Comparison of ENCODE assay signal across 8 mouse cellular contexts in genomic region chr3:49755986-49756845, GRCm38 (mm10). TPM values are rescaled to one million over a fixed set of nuclear protein-coding genes. Genes with fewer than 3 reads are reported as not detected.
DNase-seq lines count a peak whose midpoint lies in the region; ATAC-seq and TF ChIP-seq lines count a peak whose summit lies in the region.

No protein-coding gene starts in this region.

- H3K9me3 ChIP-seq in intestine, embryonic 16.5 days (ENCODE audit: control insufficient read depth, low read length): no peaks in the 10 kb centered on the region

- ATAC-seq in intestine, embryonic 16.5 days: peak; percentile 32; the same call in 1 of the 2 replicates

- WGBS in intestine, embryonic 16.5 days: 3% methylated on average over 36 of the region's 36 CpGs
- 3% methylated on average over 36 of the region's 36 CpGs for WGBS in lung, adult 2 months

- H3K27me3 ChIP-seq in intestine, embryonic 16.5 days (replicated peaks; ENCODE audit: control insufficient read depth, insufficient read depth, low read length): no peaks in the 10 kb centered on the region

- H3K9ac ChIP-seq in intestine, embryonic 16.5 days (ENCODE audit: low read depth, low read length): peak overlapping the region; percentile 80

- no peaks in the 10 kb centered on the region for H3K36me3 ChIP-seq in intestine, embryonic 16.5 days (ENCODE audit: control insufficient read depth, insufficient read depth, low read length)

- 0 out of 2 replicates have a peak, but pooled peaks have one; percentile 17 for TF ChIP-seq POLR2A in lung, adult 2 months (IDR thresholded peaks at IDR 0.05; ENCODE audit: borderline replicate concordance, extremely low read depth, low read depth, low read length)

- no peaks in the 10 kb centered on the region for H3K4me1 ChIP-seq in brown adipose tissue, adult 24 weeks (ENCODE audit: control insufficient read depth, insufficient read depth, insufficient read length, low read length)
- no peaks in the 10 kb centered on the region for H3K4me1 ChIP-seq in intestine, embryonic 16.5 days (ENCODE audit: control insufficient read depth, insufficient read depth, low read length)
- peaks cover 2% of the 10 kb centered on the region; the same call in 1 of the 2 replicates for H3K4me1 ChIP-seq in lung, adult 2 months (ENCODE audit: control insufficient read depth, insufficient read depth, low read length)

- DNase-seq in adrenal gland, adult (ENCODE audit: inconsistent age in 2 of 2, low spot score in 1 of 2): peak; percentile 16 to 76
- no peak for DNase-seq in adrenal gland, postnatal 4 days (ENCODE audit: low spot score in 2 of 2)
- DNase-seq in gastrocnemius, postnatal 36 days: peak; percentile 23 to 43
- peak; percentile 12 for DNase-seq in lung, adult 2 months
- DNase-seq in ovary, postnatal 14 days (ENCODE audit: low spot score): peak; percentile 16
- no peak for DNase-seq in B cell, adult 2 months

- peak overlapping the region; percentile 66 for H3K27ac ChIP-seq in brown adipose tissue, adult 24 weeks (replicated peaks; ENCODE audit: low read depth, low read length)
- H3K27ac ChIP-seq in intestine, embryonic 16.5 days (ENCODE audit: low read length): peak overlapping the region; percentile 97

- peak overlapping the region; percentile 73 for H3K4me2 ChIP-seq in intestine, embryonic 16.5 days (ENCODE audit: low read depth, low read length)

- intact Hi-C loops in gastrocnemius, postnatal 36 days (cut with DNase I): no loop called here

- TF ChIP-seq CTCF in lung, adult 2 months (IDR thresholded peaks at IDR 0.05; ENCODE audit: insufficient read depth, low read length): no peak

- peak overlapping the region; percentile 67 for H3K4me3 ChIP-seq in brown adipose tissue, adult 24 weeks (ENCODE audit: insufficient read depth, low read depth, low read length)
- peak overlapping the region; percentile 67 for H3K4me3 ChIP-seq in intestine, embryonic 16.5 days (ENCODE audit: low read length)
- peak overlapping the region; percentile 47 for H3K4me3 ChIP-seq in lung, adult 2 months (replicated peaks; ENCODE audit: extremely low read depth, low read depth, low read length)

RNA-seq across cellular contexts. Expression of gene Pcdh18, which starts 0.9 kb away (rescaled TPM):
- total RNA-seq in adrenal gland, postnatal 4 days (2021): 10 to 100 TPM; 14.9 to 20.2 TPM
- polyA plus RNA-seq in brown adipose tissue, adult 24 weeks (2012; ENCODE audit: insufficient read depth, insufficient read length, missing spikeins): 2.3 and 2.5 TPM in 2 replicates
- 1 to 10 TPM; 1.8 to 3.2 TPM for total RNA-seq in gastrocnemius, postnatal 36 days (2021)
- polyA plus RNA-seq in intestine, embryonic 16.5 days (2015; fragmentation: Nextera tagmentation; extraction: Ambion mirVana): 30.6 and 31.0 TPM in 2 replicates
- polyA plus RNA-seq in lung, adult 2 months (2012; rRNA removed): 14.5 and 17.8 TPM in 2 replicates

Comparison
In these comparisons a context has a peak if more than half of its experiments do, and no peak if none do; other contexts are left out.
1. DNase-seq: peak in adrenal gland, adult (2 of 2), gastrocnemius, postnatal 36 days (2 of 2), lung, adult 2 months (single experiment) and ovary, postnatal 14 days (single experiment); none in adrenal gland, postnatal 4 days (0 of 2) and B cell, adult 2 months (0 of 2).
2. Peak in every context shown above with its lines, with median percentiles within 50 percentile points of each other: H3K4me3 ChIP-seq.